Mouse (Mus musculus): ENCODE data around the gene Foxo3. TPM values are rescaled to one million over a fixed set of nuclear protein-coding genes. Genes with fewer than 3 reads are reported as not detected.

Gene Foxo3
- total and polyA plus RNA-seq, 3 experiments: 9.2 to 18.2 (median 12.6) TPM

DNA sequence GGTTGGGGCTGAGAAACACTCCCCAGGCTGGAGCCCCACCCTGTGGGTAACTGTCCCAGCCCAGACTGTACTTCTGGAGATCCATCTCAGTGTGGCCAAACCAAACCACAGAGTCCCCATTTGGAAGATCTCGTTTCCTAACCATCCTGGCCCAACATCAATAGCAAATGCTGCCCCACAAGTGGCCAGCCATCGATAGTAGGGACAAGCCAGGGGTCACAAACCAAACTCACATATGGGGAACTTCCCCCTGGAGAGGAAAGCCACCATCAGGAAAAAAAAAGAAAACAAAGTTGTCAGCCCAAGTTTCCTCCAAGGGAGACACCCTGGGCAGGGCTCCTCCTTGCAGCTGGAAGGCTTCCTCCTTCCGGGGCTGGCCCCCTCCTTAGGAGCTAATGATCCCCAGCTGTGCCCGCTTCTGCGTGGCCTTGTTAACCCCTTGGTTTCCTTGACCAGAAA, 105.6 kb downstream of the Foxo3 start:
- in situ Hi-C loops (cut with MboI; ENCODE audit: low pct_ligation_motif_present, low pct_unique_long_range_greater_than_20kb, low sequenced_read_pairs) (no loop called here), dilution Hi-C loops (cut with MboI; ENCODE audit: extremely low pct_ligation_motif_present, extremely low pct_unique_long_range_greater_than_20kb, low sequenced_read_pairs) (no loop called here)
- H3K9ac ChIP-seq (ENCODE audit: insufficient read depth, low read depth): no peak overlapping the region
- no peaks in the 10 kb centered on the region for H3K27me3 ChIP-seq (replicated peaks)
- H3K9me3 ChIP-seq (replicated peaks; ENCODE audit: low read length): peaks cover 6% of the 10 kb centered on the region
- no peak overlapping the region for H3K4me3 ChIP-seq (replicated peaks in 1 of 3; ENCODE audit: low read depth in 2 of 3, low read length in 2 of 3, poor library complexity in 1 of 3)
- DNase-seq (ENCODE audit: extremely low read depth): no peak
- H3K27ac ChIP-seq (ENCODE audit: insufficient read depth, low read depth): no peak overlapping the region
- peaks cover 0 to 10% of the 10 kb centered on the region in 2 experiments; a peak in 2 of 4 replicates for H3K4me1 ChIP-seq (ENCODE audit: control insufficient read depth in 1 of 2, insufficient read depth in 2 of 2)
- H3K4me2 ChIP-seq (ENCODE audit: insufficient read depth, low read depth, poor library complexity, severe bottlenecking): no peak overlapping the region
- TF ChIP-seq PAX5 (IDR thresholded peaks at IDR 0.05; ENCODE audit: low read length) (no peak), POLR2A (IDR thresholded peaks at IDR 0.05; ENCODE audit: low read depth, low read length) (no peak), RCOR1 (conservative IDR thresholded peaks at IDR 0.05; ENCODE audit: low read depth, low read length) (no peak), ZC3H11A (IDR thresholded peaks at IDR 0.05; ENCODE audit: low read depth, low read length) (no peak), ETS1 (conservative IDR thresholded peaks at IDR 0.05; ENCODE audit: low read depth, low read length) (no peak)
- no peaks in the 10 kb centered on the region for H3K36me3 ChIP-seq (replicated peaks in 1 of 2; ENCODE audit: control insufficient read depth in 1 of 2, insufficient read depth in 1 of 2, low read length in 1 of 2)
- H3K79me2 ChIP-seq (replicated peaks; ENCODE audit: control insufficient read depth, extremely low read depth, insufficient read depth, poor library complexity, severe bottlenecking): no peaks in the 10 kb centered on the region

DNA sequence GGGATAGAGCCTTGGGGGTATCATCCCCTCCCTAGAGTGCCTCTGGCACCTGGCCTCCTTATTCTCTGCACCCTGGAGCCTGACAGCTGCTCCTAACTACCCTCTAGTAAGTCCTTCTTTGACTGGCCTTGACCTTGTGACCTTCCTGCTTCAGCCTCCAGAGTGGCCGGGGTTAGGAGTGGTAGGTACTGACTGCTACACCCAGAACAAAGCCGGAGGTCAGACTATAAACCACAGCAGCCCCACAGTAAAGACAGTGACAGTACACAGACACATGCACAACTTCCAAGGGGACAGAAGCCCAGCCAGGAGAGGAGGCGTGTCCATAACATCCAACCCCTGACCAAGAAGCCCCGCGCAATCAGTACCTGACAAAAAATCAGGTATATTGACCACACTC, 106.4 kb downstream of the Foxo3 start:
- Histone ChIP-seq H3K9me3 (replicated peaks; ENCODE audit: low read length) (peaks cover 6% of the 10 kb centered on the region), H3K79me2 (replicated peaks; ENCODE audit: control insufficient read depth, extremely low read depth, insufficient read depth, poor library complexity, severe bottlenecking) (no peaks in the 10 kb centered on the region), H3K36me3 (replicated peaks in 1 of 2; ENCODE audit: control insufficient read depth in 1 of 2, insufficient read depth in 1 of 2, low read length in 1 of 2) (no peaks in the 10 kb centered on the region), H3K27me3 (replicated peaks) (no peaks in the 10 kb centered on the region), H3K9ac (ENCODE audit: insufficient read depth, low read depth) (no peak overlapping the region), H3K4me2 (ENCODE audit: insufficient read depth, low read depth, poor library complexity, severe bottlenecking) (no peak overlapping the region), H3K27ac (ENCODE audit: insufficient read depth, low read depth) (no peak overlapping the region), H3K4me3 (replicated peaks in 1 of 3; ENCODE audit: low read depth in 2 of 3, low read length in 2 of 3, poor library complexity in 1 of 3) (no peak overlapping the region), H3K4me1 (ENCODE audit: control insufficient read depth in 1 of 2, insufficient read depth in 2 of 2) (peaks cover 0 to 10% of the 10 kb centered on the region in 2 experiments; a peak in 2 of 4 replicates)
- TF ChIP-seq PAX5 (IDR thresholded peaks at IDR 0.05; ENCODE audit: low read length): no peak
- TF ChIP-seq E2F4 (IDR thresholded peaks at IDR 0.05; ENCODE audit: insufficient replicate concordance, low read depth, low read length): no peak
- no peak for TF ChIP-seq MEF2A (IDR thresholded peaks at IDR 0.05; ENCODE audit: borderline replicate concordance, low read depth, low read length)
- no peak for TF ChIP-seq NELFE (IDR thresholded peaks at IDR 0.05; ENCODE audit: low read depth, low read length)
- no peak for TF ChIP-seq SIN3A (IDR thresholded peaks at IDR 0.05; ENCODE audit: low read length)
- TF ChIP-seq MAZ (IDR thresholded peaks at IDR 0.05; ENCODE audit: low read depth, low read length): no peak
- TF ChIP-seq MAX (IDR thresholded peaks at IDR 0.05; ENCODE audit: low read length): no peak
- TF ChIP-seq EP300 (IDR thresholded peaks at IDR 0.05; ENCODE audit: low read length): no peak
- no peak for TF ChIP-seq USF2 (conservative IDR thresholded peaks at IDR 0.05; ENCODE audit: low read depth, low read length)
- no peak for TF ChIP-seq UBTF (IDR thresholded peaks at IDR 0.05; ENCODE audit: low read depth, low read length)
- no peak for TF ChIP-seq JUND (conservative IDR thresholded peaks at IDR 0.05; ENCODE audit: low read depth, low read length)
- in situ Hi-C loops (cut with MboI; ENCODE audit: low pct_ligation_motif_present, low pct_unique_long_range_greater_than_20kb, low sequenced_read_pairs) (no loop called here), dilution Hi-C loops (cut with MboI; ENCODE audit: extremely low pct_ligation_motif_present, extremely low pct_unique_long_range_greater_than_20kb, low sequenced_read_pairs) (no loop called here)
- DNase-seq (ENCODE audit: extremely low read depth): no peak

DNA sequence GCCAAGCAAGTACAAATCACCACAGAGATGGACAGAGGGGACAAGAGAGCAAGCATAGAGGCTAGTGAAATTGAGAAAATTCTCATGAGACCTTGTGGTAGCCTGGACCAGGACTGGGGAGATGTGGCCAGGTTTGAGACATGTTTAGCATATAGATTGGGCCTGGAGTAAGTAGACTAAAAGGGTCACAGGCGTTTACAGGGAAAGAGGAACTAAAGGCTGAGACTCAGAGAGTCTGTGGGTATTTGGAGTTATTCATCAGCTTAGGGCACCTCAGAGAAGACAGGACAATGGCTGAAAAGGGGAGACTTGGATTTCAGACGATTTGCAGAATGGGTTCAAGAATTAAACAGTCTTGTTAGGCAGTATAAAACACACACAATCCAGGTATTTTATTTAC, 121.8 kb downstream of the Foxo3 start:
- no peaks in the 10 kb centered on the region for H3K27me3 ChIP-seq (replicated peaks)
- DNase-seq (ENCODE audit: extremely low read depth): no peak
- no peaks in the 10 kb centered on the region for H3K4me1 ChIP-seq (ENCODE audit: control insufficient read depth in 1 of 2, insufficient read depth in 2 of 2)
- H3K4me3 ChIP-seq (replicated peaks in 1 of 3; ENCODE audit: low read depth in 2 of 3, low read length in 2 of 3, poor library complexity in 1 of 3): no peak overlapping the region
- in situ Hi-C loops (cut with MboI; ENCODE audit: low pct_ligation_motif_present, low pct_unique_long_range_greater_than_20kb, low sequenced_read_pairs) (no loop called here), dilution Hi-C loops (cut with MboI; ENCODE audit: extremely low pct_ligation_motif_present, extremely low pct_unique_long_range_greater_than_20kb, low sequenced_read_pairs) (no loop called here)
- H3K27ac ChIP-seq (ENCODE audit: insufficient read depth, low read depth): no peak overlapping the region
- H3K36me3 ChIP-seq (replicated peaks in 1 of 2; ENCODE audit: control insufficient read depth in 1 of 2, insufficient read depth in 1 of 2, low read length in 1 of 2): no peaks in the 10 kb centered on the region
- no peak overlapping the region for H3K9ac ChIP-seq (ENCODE audit: insufficient read depth, low read depth)
- H3K9me3 ChIP-seq (replicated peaks; ENCODE audit: low read length): peaks cover 8% of the 10 kb centered on the region
- TF ChIP-seq ELF1 (IDR thresholded peaks at IDR 0.05; ENCODE audit: low read depth, low read length) (no peak), NRF1 (IDR thresholded peaks at IDR 0.05; ENCODE audit: low read depth, low read length) (no peak), POLR2A (IDR thresholded peaks at IDR 0.05; ENCODE audit: low read depth, low read length) (no peak), MYC (IDR thresholded peaks at IDR 0.05; ENCODE audit: low read depth, low read length) (no peak), BHLHE40 (IDR thresholded peaks at IDR 0.05; ENCODE audit: low read depth, low read length) (no peak), SIN3A (IDR thresholded peaks at IDR 0.05; ENCODE audit: low read length) (no peak), IRF4 (IDR thresholded peaks at IDR 0.05; ENCODE audit: low read depth, low read length) (no peak), EP300 (IDR thresholded peaks at IDR 0.05; ENCODE audit: low read length) (no peak), PAX5 (IDR thresholded peaks at IDR 0.05; ENCODE audit: low read length) (no peak), HCFC1 (IDR thresholded peaks at IDR 0.05; ENCODE audit: low read depth, low read length) (no peak), MAX (IDR thresholded peaks at IDR 0.05; ENCODE audit: low read length) (no peak), CHD2 (IDR thresholded peaks at IDR 0.05; ENCODE audit: low read length) (no peak), USF2 (conservative IDR thresholded peaks at IDR 0.05; ENCODE audit: low read depth, low read length) (no peak), MAZ (IDR thresholded peaks at IDR 0.05; ENCODE audit: low read depth, low read length) (no peak), USF1 (IDR thresholded peaks at IDR 0.05; ENCODE audit: low read depth, low read length) (no peak)
- no peaks in the 10 kb centered on the region for H3K79me2 ChIP-seq (replicated peaks; ENCODE audit: control insufficient read depth, extremely low read depth, insufficient read depth, poor library complexity, severe bottlenecking)
- H3K4me2 ChIP-seq (ENCODE audit: insufficient read depth, low read depth, poor library complexity, severe bottlenecking): no peak overlapping the region
